Mouse (Mus musculus) testis, adult 2 months (tissue): ENCODE results near the gene Esyt1.

ENCODE experiments used
- CTCF ChIP-seq: fragments of 200-500 bp; IDR thresholded peaks from 2 replicates; pipeline ENCODE4 v1.5.1; 2012; ENCODE audit warnings: low read depth, mild to moderate bottlenecking, inconsistent platforms, low read length, moderate library complexity; ENCODE audit not compliant: control insufficient read depth, insufficient read depth, insufficient replicate concordance
- POLR2A ChIP-seq: fragments of 200-500 bp; IDR thresholded peaks from 2 replicates; pipeline ENCODE4 v1.6.1; 2012; ENCODE audit warnings: low read depth, mild to moderate bottlenecking, inconsistent platforms, low read length, moderate library complexity; ENCODE audit not compliant: control insufficient read depth

GRCm38 (mm10) chr10:128510301-128510700, 15.4 kb downstream of the Esyt1 start:
- TF ChIP-seq POLR2A (no peak), CTCF (no peak)
